Mouse (Mus musculus): ENCODE results near the gene Asb1. TPM values are rescaled to one million over a fixed set of nuclear protein-coding genes. Genes with fewer than 3 reads are reported as not detected.
A peak's percentile ranks its signal among the peaks of the same experiment; 100 is the strongest.

Asb1 gene
- polyA plus RNA-seq, 1 experiment from 2014 or later = 5.8 TPM

- ATAC-seq (ENCODE audit: low read depth) = no peak
- Histone ChIP-seq H3K27ac (ENCODE audit: low read length) (peak overlapping the region; percentile 62), H3K9me3 (ENCODE audit: control insufficient read depth, low read length) (no peaks in the 10 kb centered on the region), H3K9ac (ENCODE audit: low read length) (no peak overlapping the region), H3K4me2 (ENCODE audit: low read depth, low read length) (peak overlapping the region; percentile 95), H3K4me3 (ENCODE audit: low read length) (peak overlapping the region; percentile 86; the same call in 1 of the 2 replicates), H3K36me3 (ENCODE audit: control insufficient read depth, insufficient read depth, low read length) (no peaks in the 10 kb centered on the region), H3K4me1 (replicated peaks; ENCODE audit: control insufficient read depth, insufficient read depth, low read length) (peaks cover 17% of the 10 kb centered on the region), H3K27me3 (ENCODE audit: control insufficient read depth, insufficient read depth, low read depth, low read length) (peaks cover 9% of the 10 kb centered on the region; the same call in 1 of the 2 replicates)
- WGBS = 19% methylated on average over 6 of the region's 6 CpGs
Observed at GRCm38 (mm10) chr1:91539246-91539645, 1.1 kb upstream of the Asb1 start.

- Histone ChIP-seq H3K4me3 (ENCODE audit: low read length) (peak overlapping the region; percentile 86), H3K9ac (ENCODE audit: low read length) (peak overlapping the region; percentile 65), H3K4me1 (replicated peaks; ENCODE audit: control insufficient read depth, insufficient read depth, low read length) (peaks cover 17% of the 10 kb centered on the region), H3K9me3 (ENCODE audit: control insufficient read depth, low read length) (no peaks in the 10 kb centered on the region), H3K27ac (ENCODE audit: low read length) (peak overlapping the region; percentile 62), H3K27me3 (ENCODE audit: control insufficient read depth, insufficient read depth, low read depth, low read length) (peaks cover 9% of the 10 kb centered on the region; the same call in 1 of the 2 replicates), H3K4me2 (ENCODE audit: low read depth, low read length) (peak overlapping the region; percentile 95), H3K36me3 (ENCODE audit: control insufficient read depth, insufficient read depth, low read length) (no peaks in the 10 kb centered on the region)
- 3% methylated on average over 22 of the region's 22 CpGs for WGBS
- peak; percentile 21 for ATAC-seq (ENCODE audit: low read depth)
Observed at GRCm38 (mm10) chr1:91539704-91540270, 557 bp upstream of the Asb1 start.

- Histone ChIP-seq H3K4me3 (ENCODE audit: low read length) (peak overlapping the region; percentile 86), H3K9ac (ENCODE audit: low read length) (peak overlapping the region; percentile 81), H3K9me3 (ENCODE audit: control insufficient read depth, low read length) (no peaks in the 10 kb centered on the region), H3K36me3 (ENCODE audit: control insufficient read depth, insufficient read depth, low read length) (peaks cover 5% of the 10 kb centered on the region; the same call in 1 of the 2 replicates), H3K4me2 (ENCODE audit: low read depth, low read length) (peak overlapping the region; percentile 95), H3K27me3 (ENCODE audit: control insufficient read depth, insufficient read depth, low read depth, low read length) (peaks cover 9% of the 10 kb centered on the region; the same call in 1 of the 2 replicates), H3K27ac (ENCODE audit: low read length) (no peak overlapping the region; the same call in 1 of the 2 replicates), H3K4me1 (replicated peaks; ENCODE audit: control insufficient read depth, insufficient read depth, low read length) (peaks cover 17% of the 10 kb centered on the region)
- WGBS = 11% methylated on average over 15 of the region's 15 CpGs
- no peak for ATAC-seq (ENCODE audit: low read depth)
Observed at GRCm38 (mm10) chr1:91541042-91541592, 773 bp downstream of the Asb1 start.

GRCm38 (mm10) chr1:91543974-91544373 lies 3.6 kb downstream of the Asb1 start:
- 80% methylated on average over 4 of the region's 4 CpGs for WGBS
- ATAC-seq (ENCODE audit: low read depth) = no peak

DNA sequence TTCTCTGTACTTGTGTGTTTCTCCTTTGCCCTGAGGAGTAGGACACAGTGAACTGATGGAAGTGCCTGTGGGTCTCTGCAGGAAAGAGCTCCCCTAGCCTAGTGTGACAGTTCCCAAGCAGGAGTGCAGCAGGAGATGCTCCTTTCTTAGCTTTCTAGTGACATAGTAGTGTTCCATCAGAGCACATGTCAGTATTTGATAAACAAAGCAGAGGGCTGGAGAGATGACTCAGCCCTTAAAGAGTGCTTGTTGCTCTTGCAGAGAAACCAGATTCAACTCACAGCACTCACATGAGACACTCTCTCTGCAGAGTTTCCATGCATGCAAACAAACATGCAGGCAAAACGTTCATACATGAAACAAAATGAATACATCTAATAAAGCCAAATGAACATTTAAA lies 4.9 kb downstream of the Asb1 start:
- H3K4me3 ChIP-seq (ENCODE audit: low read length) = no peak overlapping the region
- no peaks in the 10 kb centered on the region for H3K27me3 ChIP-seq (ENCODE audit: control insufficient read depth, insufficient read depth, low read depth, low read length)
- H3K27ac ChIP-seq (ENCODE audit: low read length) = no peak overlapping the region
- no peak overlapping the region for H3K9ac ChIP-seq (ENCODE audit: low read length)
- H3K4me2 ChIP-seq (ENCODE audit: low read depth, low read length) = no peak overlapping the region
- ATAC-seq (ENCODE audit: low read depth) = no peak
- peaks cover 8% of the 10 kb centered on the region for H3K36me3 ChIP-seq (ENCODE audit: control insufficient read depth, insufficient read depth, low read length)
- H3K4me1 ChIP-seq (replicated peaks; ENCODE audit: control insufficient read depth, insufficient read depth, low read length) = peaks cover 9% of the 10 kb centered on the region
- H3K9me3 ChIP-seq (ENCODE audit: control insufficient read depth, low read length) = no peaks in the 10 kb centered on the region
- WGBS = 67% methylated on average over 1 of the region's 1 CpGs

More at GRCm38 (mm10) chr1:91543974-91544373, 3.6 kb downstream of the Asb1 start:
- Histone ChIP-seq H3K4me1 (replicated peaks; ENCODE audit: control insufficient read depth, insufficient read depth, low read length) (peaks cover 15% of the 10 kb centered on the region), H3K4me3 (ENCODE audit: low read length) (no peak overlapping the region), H3K36me3 (ENCODE audit: control insufficient read depth, insufficient read depth, low read length) (peaks cover 8% of the 10 kb centered on the region), H3K9ac (ENCODE audit: low read length) (no peak overlapping the region), H3K4me2 (ENCODE audit: low read depth, low read length) (no peak overlapping the region), H3K27ac (ENCODE audit: low read length) (no peak overlapping the region), H3K27me3 (ENCODE audit: control insufficient read depth, insufficient read depth, low read depth, low read length) (peaks cover 3% of the 10 kb centered on the region; the same call in 1 of the 2 replicates), H3K9me3 (ENCODE audit: control insufficient read depth, low read length) (no peaks in the 10 kb centered on the region)

- Histone ChIP-seq H3K9ac (ENCODE audit: low read length) (no peak overlapping the region), H3K27ac (ENCODE audit: low read length) (no peak overlapping the region), H3K36me3 (ENCODE audit: control insufficient read depth, insufficient read depth, low read length) (peaks cover 8% of the 10 kb centered on the region), H3K4me2 (ENCODE audit: low read depth, low read length) (no peak overlapping the region), H3K9me3 (ENCODE audit: control insufficient read depth, low read length) (no peaks in the 10 kb centered on the region), H3K4me1 (replicated peaks; ENCODE audit: control insufficient read depth, insufficient read depth, low read length) (no peaks in the 10 kb centered on the region), H3K27me3 (ENCODE audit: control insufficient read depth, insufficient read depth, low read depth, low read length) (no peaks in the 10 kb centered on the region), H3K4me3 (ENCODE audit: low read length) (no peak overlapping the region)
- no peak for ATAC-seq (ENCODE audit: low read depth)
- WGBS = 93% methylated on average over 5 of the region's 5 CpGs
Observed at GRCm38 (mm10) chr1:91547567-91547966, 7.2 kb downstream of the Asb1 start.

GRCm38 (mm10) chr1:91549073-91549472 lies 8.7 kb downstream of the Asb1 start:
- H3K4me2 ChIP-seq (ENCODE audit: low read depth, low read length) = no peak overlapping the region
- no peaks in the 10 kb centered on the region for H3K9me3 ChIP-seq (ENCODE audit: control insufficient read depth, low read length)
- H3K4me1 ChIP-seq (replicated peaks; ENCODE audit: control insufficient read depth, insufficient read depth, low read length) = no peaks in the 10 kb centered on the region
- 68% methylated on average over 2 of the region's 2 CpGs for WGBS
- H3K27ac ChIP-seq (ENCODE audit: low read length) = no peak overlapping the region
- H3K9ac ChIP-seq (ENCODE audit: low read length) = no peak overlapping the region
- peaks cover 11% of the 10 kb centered on the region for H3K36me3 ChIP-seq (ENCODE audit: control insufficient read depth, insufficient read depth, low read length)
- ATAC-seq (ENCODE audit: low read depth) = no peak
- no peak overlapping the region for H3K4me3 ChIP-seq (ENCODE audit: low read length)
- no peaks in the 10 kb centered on the region for H3K27me3 ChIP-seq (ENCODE audit: control insufficient read depth, insufficient read depth, low read depth, low read length)

- H3K4me1 ChIP-seq (replicated peaks; ENCODE audit: control insufficient read depth, insufficient read depth, low read length) = no peaks in the 10 kb centered on the region
- 45% methylated on average over 2 of the region's 2 CpGs for WGBS
- no peaks in the 10 kb centered on the region for H3K27me3 ChIP-seq (ENCODE audit: control insufficient read depth, insufficient read depth, low read depth, low read length)
- H3K9me3 ChIP-seq (ENCODE audit: control insufficient read depth, low read length) = no peaks in the 10 kb centered on the region
- peaks cover 15% of the 10 kb centered on the region; the same call in 1 of the 2 replicates for H3K36me3 ChIP-seq (ENCODE audit: control insufficient read depth, insufficient read depth, low read length)
- H3K4me3 ChIP-seq (ENCODE audit: low read length) = no peak overlapping the region
- ATAC-seq (ENCODE audit: low read depth) = no peak
- no peak overlapping the region for H3K27ac ChIP-seq (ENCODE audit: low read length)
- H3K9ac ChIP-seq (ENCODE audit: low read length) = no peak overlapping the region
- no peak overlapping the region for H3K4me2 ChIP-seq (ENCODE audit: low read depth, low read length)
Observed at GRCm38 (mm10) chr1:91557099-91557498, 16.8 kb downstream of the Asb1 start.

- Histone ChIP-seq H3K27me3 (ENCODE audit: control insufficient read depth, insufficient read depth, low read depth, low read length) (no peaks in the 10 kb centered on the region), H3K4me3 (ENCODE audit: low read length) (no peak overlapping the region), H3K27ac (ENCODE audit: low read length) (no peak overlapping the region), H3K4me1 (replicated peaks; ENCODE audit: control insufficient read depth, insufficient read depth, low read length) (no peaks in the 10 kb centered on the region), H3K9me3 (ENCODE audit: control insufficient read depth, low read length) (no peaks in the 10 kb centered on the region), H3K9ac (ENCODE audit: low read length) (no peak overlapping the region), H3K4me2 (ENCODE audit: low read depth, low read length) (no peak overlapping the region), H3K36me3 (ENCODE audit: control insufficient read depth, insufficient read depth, low read length) (peaks cover 4% of the 10 kb centered on the region; the same call in 1 of the 2 replicates)
- 82% methylated on average over 6 of the region's 6 CpGs for WGBS
- no peak for ATAC-seq (ENCODE audit: low read depth)
Observed at GRCm38 (mm10) chr1:91561226-91561625, 20.9 kb downstream of the Asb1 start.
